Mouse (Mus musculus) colon, adult 2 months (tissue): ENCODE measurements around the gene Ifnar1. TPM values are rescaled to one million over a fixed set of nuclear protein-coding genes. Genes with fewer than 3 reads are reported as not detected.

Source experiments
- polyA plus RNA-seq: library from polyadenylated mRNA; depleted of rRNA; stranded (reverse); fragments of >200 nt; gene quantifications from 2 replicates; pipeline ENCODE4 v1.2.3, GENCODE M21; 2012; rRNA removed

Ifnar1 gene
- polyA plus RNA-seq, result 12.2 and 14.6 TPM in 2 replicates

DNA sequence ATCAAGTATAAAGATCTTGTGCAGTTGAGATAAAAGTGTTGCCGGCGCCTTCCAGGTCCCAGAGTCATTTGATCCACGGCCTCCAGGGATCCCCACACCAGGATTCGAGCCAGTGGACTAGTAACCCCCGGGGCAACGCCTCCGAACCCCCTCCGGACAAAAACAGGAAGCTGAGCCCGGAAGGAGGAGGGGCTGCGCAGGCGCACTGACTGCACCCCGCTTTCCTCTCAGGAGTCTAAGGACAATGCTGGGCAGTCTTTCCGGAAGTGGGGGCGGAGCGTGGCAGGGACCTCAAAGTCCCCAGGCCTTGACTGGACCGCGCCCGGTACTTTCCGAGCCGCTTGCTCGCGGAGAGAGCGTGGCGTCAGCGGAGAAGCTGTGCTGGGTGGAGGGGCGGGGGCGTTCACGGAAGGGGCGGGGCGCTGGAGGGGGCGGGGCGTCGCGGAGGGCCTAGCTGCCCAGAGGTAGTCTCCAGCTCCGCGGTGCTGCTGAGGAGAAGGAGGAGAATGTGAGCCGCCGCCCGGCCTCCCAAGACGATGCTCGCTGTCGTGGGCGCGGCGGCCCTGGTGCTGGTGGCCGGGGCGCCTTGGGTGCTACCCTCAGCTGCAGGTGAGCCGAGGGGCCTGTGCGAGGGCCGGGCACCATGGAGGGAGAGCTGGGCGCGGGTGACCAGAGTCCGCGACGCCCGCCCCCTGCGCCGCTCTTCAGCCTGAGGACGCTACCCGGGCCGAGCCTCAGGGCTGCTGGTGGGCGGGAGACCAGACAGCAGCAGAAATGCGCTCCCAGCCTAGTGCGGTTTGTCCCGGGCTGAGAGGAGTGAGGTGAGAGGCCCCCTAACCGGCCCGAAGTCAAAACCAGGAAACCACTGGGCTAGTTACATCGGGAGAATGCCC lies at the start of gene Ifnar1:
Gene Ifnar1, plus strand, starts transcription at position 431 of the 893 bp plus-strand sequence.

DNA sequence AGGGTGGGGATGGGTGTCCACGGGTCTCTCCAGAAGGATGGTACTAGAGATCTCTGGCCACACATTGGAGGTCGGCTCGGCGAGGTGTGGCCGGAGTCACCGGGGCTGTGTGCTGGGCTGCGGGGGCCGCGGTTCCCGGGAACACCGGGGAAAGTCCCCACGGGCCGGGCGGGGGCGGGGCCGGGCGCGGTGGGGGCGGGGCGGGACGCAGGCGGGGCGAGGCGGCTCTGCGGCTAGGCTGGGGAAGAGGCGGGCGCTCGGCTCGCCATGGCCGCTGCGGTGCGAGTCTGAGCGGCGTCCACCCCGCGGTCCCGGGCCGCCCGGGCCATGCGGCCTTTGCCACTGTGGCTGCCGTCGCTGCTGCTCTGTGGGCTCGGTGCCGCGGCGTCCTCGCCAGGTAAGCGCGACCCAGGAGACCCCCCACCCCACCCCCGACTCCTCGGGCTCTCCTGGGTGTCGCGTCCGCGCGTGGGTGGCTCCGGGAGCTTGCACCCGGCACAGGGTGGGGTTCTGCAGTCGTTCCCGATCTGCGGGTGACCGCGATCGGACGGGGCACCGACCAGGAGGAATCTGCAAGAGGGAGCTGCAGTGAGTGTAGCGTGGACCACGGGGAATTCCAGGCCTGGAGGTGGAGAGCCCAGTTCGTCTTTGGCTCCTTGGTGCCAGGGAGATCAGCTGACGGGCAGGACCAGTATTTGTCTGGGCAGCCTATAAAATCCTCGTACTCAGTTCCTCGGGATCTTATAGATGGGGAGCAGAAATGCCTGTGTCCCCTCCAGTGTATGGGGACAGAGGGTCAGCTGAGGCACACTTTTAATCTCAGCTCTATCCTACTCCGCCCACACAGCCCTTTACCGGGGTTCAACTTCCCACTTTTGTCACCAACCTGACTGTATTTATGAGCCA lies 62.1 kb downstream of the Ifnar1 start, which contains the start of gene Ifngr2:
Gene Ifngr2, plus strand, starts transcription at position 237 of the 906 bp plus-strand sequence.

Other genes starting within 250 kb of the Ifnar1 start
- 0.05 and 0.08 TPM in 2 replicates for gene Olig1, start 215.5 kb upstream of the Ifnar1 start, polyA plus RNA-seq
- gene Ifnar2, start 112.5 kb upstream of the Ifnar1 start, polyA plus RNA-seq, result 21.4 and 24.1 TPM in 2 replicates
- gene Gm21970, start 93.5 kb upstream of the Ifnar1 start, polyA plus RNA-seq, result not detected in 2 replicates
- 42.1 and 48.0 TPM in 2 replicates for gene Il10rb, start 79.1 kb upstream of the Ifnar1 start, polyA plus RNA-seq
- gene Ifngr2, start 61.8 kb downstream of the Ifnar1 start, polyA plus RNA-seq, result 79.4 and 103 TPM in 2 replicates
- 36.4 and 45.7 TPM in 2 replicates for gene Tmem50b, start 112.6 kb downstream of the Ifnar1 start, polyA plus RNA-seq
- gene Dnajc28, start 133.8 kb downstream of the Ifnar1 start, polyA plus RNA-seq, result 0.85 and 1.00 TPM in 2 replicates
- 17.3 and 19.4 TPM in 2 replicates for gene Gart, start 161.7 kb downstream of the Ifnar1 start, polyA plus RNA-seq
- 76.9 and 82.1 TPM in 2 replicates for gene Son, start 162.3 kb downstream of the Ifnar1 start, polyA plus RNA-seq
- gene Donson, start 203.5 kb downstream of the Ifnar1 start, polyA plus RNA-seq, result 7.4 and 7.9 TPM in 2 replicates
- 14.0 and 16.8 TPM in 2 replicates for gene Cryzl1, start 243.7 kb downstream of the Ifnar1 start, polyA plus RNA-seq
- 18.1 and 23.6 TPM in 2 replicates for gene Itsn1, start 244.0 kb downstream of the Ifnar1 start, polyA plus RNA-seq